Mouse (Mus musculus) colon, adult 2 months (tissue): ENCODE results near the gene Gm21748. TPM values are rescaled to one million over a fixed set of nuclear protein-coding genes. Genes with fewer than 3 reads are reported as not detected.

ENCODE experiments used
- polyA plus RNA-seq: library from polyadenylated mRNA; depleted of rRNA; stranded (reverse); fragments of >200 nt; gene quantifications from 2 replicates; pipeline ENCODE4 v1.2.3, GENCODE M21; 2012; rRNA removed

Gene Gm21748
- polyA plus RNA-seq, result not detected in 2 replicates

DNA sequence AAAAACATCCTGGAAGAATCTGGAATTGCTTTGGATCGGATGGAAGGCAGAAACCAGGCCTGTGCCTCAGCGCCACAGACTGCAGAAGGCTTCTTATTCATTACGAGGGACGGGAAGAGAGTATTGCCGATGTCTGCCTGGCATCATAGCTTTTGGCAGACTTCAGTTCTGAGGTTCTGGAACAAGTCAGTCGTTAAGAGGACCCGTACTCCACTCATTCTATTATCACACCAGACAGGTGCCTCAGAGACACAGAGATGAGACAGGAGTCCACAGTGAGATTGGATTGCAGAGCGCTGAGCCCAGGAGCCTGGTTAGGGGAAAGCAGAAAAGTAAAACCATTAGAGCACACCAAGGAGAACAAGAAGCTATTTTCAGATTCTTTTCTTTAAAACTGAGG lies at the start of gene Gm21748:
Gene Gm21748, minus strand, starts transcription at position 101 of the 400 bp plus-strand sequence.

Other genes with a start within 250 kb of the Gm21748 start
- gene Gm21860, start 84.4 kb downstream of the Gm21748 start, polyA plus RNA-seq, result not detected in 2 replicates
- not detected in 2 replicates for gene Gm47283, start 54.4 kb downstream of the Gm21748 start, polyA plus RNA-seq